Mouse (Mus musculus): ENCODE measurements around the gene Armh1.

DNA sequence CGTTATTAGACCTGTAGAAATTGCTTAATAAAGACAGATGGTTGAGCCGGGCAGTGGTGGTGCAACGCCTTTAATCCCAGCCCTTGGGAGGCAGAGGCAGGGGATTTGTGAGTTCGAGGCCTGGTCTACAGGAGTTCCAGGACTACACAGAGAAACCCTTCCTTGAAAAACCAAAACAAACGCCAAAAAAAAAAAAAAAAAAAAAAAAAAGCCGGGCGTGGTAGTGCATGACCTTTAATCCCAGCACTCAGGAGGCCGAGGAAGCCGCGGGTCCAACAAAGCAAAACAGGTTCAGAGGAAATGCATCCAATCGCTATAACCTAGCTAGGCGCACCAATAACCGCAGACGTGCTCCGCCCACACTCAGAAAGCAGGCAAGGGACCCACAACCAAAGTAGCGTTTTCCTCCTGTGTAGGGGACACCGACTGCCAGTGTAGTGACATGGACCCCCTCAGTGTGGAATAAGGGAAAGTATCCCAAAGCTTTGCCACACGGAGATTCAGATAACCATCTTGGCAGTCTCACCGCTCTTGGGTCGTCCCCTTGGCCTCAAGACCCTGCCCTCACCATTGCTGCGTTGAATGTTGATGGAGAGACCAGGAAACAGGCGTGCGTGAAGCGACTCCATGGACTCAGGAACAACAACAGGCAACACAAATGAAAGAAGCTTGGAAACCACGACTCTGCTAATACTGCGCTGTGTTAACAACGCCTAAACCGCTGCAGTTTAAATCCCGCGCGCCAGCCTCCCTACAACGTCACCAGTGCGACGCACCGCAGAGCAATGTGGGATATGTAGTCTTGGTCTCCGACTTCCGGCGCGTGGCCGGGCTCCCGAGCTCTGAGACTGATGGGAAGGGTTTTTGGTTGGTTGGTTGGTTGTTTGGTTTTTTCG, 69.8 kb downstream of the Armh1 start, which contains the start of gene Kif2c:
- TF ChIP-seq CTCF (IDR thresholded peaks at IDR 0.05; ENCODE audit: borderline replicate concordance, control insufficient read depth, extremely low read depth, insufficient read depth, low read length, poor library complexity) (no peak), POLR2A (IDR thresholded peaks at IDR 0.05; ENCODE audit: control insufficient read depth, extremely low read depth, insufficient read depth, low read length, poor library complexity) (peak; percentile 46; the same call in 1 of the 2 replicates)
